In the genomic region with DNA sequence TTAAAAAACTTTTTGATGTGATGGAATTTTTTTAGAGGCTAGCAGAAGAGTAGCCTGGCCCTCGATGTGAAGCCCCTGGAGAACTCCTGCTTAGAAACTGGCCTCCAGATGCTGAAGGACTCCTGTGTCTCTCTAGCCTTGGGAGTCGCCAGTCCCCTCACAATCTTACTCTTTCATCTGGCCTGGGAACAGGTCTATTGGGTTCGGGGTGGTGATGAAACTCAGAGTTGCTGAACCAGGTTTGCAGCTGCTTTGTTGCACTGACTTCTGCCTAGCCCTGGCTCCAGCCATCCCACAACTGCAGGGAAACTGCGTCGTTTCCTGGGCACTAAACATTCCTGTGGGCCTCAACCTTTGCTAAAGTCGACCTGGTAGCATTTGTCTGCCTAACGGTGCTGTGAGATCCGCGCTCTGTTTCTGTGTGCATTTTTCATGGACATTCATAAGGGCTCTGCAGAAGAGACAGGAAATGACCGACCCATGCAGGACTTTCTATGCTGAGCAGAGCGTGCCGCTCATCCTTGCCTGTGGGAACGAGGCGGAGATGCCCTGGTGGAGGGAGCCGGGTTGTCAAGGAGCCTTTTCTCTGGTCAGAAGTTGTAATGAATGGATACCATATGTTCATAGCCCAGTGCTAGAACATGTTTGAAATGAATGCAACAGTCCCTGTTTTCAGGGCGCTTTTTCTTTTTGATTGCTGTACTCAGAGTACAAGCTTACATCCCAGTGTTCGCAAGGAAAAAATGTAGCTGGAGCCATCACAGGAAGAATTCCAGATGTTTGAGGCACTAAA, we compare ENCODE assay signal across 12 mouse cellular contexts. TPM values are rescaled to one million over a fixed set of nuclear protein-coding genes. Genes with fewer than 3 reads are reported as not detected.
A peak's percentile ranks its signal among the peaks of the same experiment; 100 is the strongest.
DNase-seq lines count a peak whose midpoint lies in the region; ATAC-seq and TF ChIP-seq lines count a peak whose summit lies in the region.
"Had no signal": no experiment of that assay in that cellular context is flagged by ENCODE, and none has a peak within 500 bp of the region (broad histone marks: within the 10 kb centered on the region; RNA-seq: fewer than 3 reads in every experiment).

No protein-coding gene starts in this region.

- no peak overlapping the region for H3K4me2 ChIP-seq in forebrain, embryonic 11.5 days (ENCODE audit: low read depth, low read length, severe bottlenecking)
- peak overlapping the region; percentile 26 for H3K4me2 ChIP-seq in embryonic facial prominence, embryonic 15.5 days (replicated peaks)
- H3K4me2 ChIP-seq in liver, embryonic 13.5 days = no peak overlapping the region

- H3K4me3 ChIP-seq in forebrain, embryonic 10.5 days = no peak overlapping the region; the same call in 1 of the 2 replicates
- H3K4me3 ChIP-seq in forebrain, embryonic 11.5 days (ENCODE audit: low read depth, low read length) = no peak overlapping the region
- H3K4me3 ChIP-seq in layer of hippocampus, adult 2 months = no peak overlapping the region
- no peak overlapping the region for H3K4me3 ChIP-seq in embryonic facial prominence, embryonic 15.5 days (replicated peaks)
- H3K4me3 ChIP-seq in liver, embryonic 13.5 days (replicated peaks) = no peak overlapping the region
- H3K4me3 ChIP-seq: erythroblast, embryonic 14.5 days; left cerebral cortex, adult 2 months had no signal

- no peaks in the 10 kb centered on the region for H3K9me3 ChIP-seq in forebrain, embryonic 10.5 days
- H3K9me3 ChIP-seq in forebrain, embryonic 11.5 days (ENCODE audit: control insufficient read depth, low read length) = no peaks in the 10 kb centered on the region
- no peaks in the 10 kb centered on the region for H3K9me3 ChIP-seq in embryonic facial prominence, embryonic 15.5 days (replicated peaks)
- no peaks in the 10 kb centered on the region for H3K9me3 ChIP-seq in liver, embryonic 13.5 days (replicated peaks)

- TF ChIP-seq CTCF in layer of hippocampus, adult 2 months (conservative IDR thresholded peaks at IDR 0.05) = 0 out of 2 replicates have a peak, but pooled peaks have one; percentile 3

- WGBS in forebrain, embryonic 10.5 days = 79% methylated on average over 17 of the region's 17 CpGs
- WGBS in forebrain, embryonic 11.5 days = 78% methylated on average over 17 of the region's 17 CpGs
- 29% methylated on average over 17 of the region's 17 CpGs for WGBS in embryonic facial prominence, embryonic 15.5 days
- 67% methylated on average over 17 of the region's 17 CpGs for WGBS in liver, embryonic 13.5 days (ENCODE audit: insufficient replicate concordance)

- peaks cover 57% of the 10 kb centered on the region for H3K36me3 ChIP-seq in forebrain, embryonic 10.5 days (replicated peaks)
- no peaks in the 10 kb centered on the region; the same call in 1 of the 2 replicates for H3K36me3 ChIP-seq in forebrain, embryonic 11.5 days (ENCODE audit: control insufficient read depth, insufficient read depth, low read length)
- 0 out of 2 replicates have a peak, but pooled peaks cover 3% of the 10 kb centered on the region for H3K36me3 ChIP-seq in embryonic facial prominence, embryonic 15.5 days
- peaks cover 9% of the 10 kb centered on the region; the same call in 1 of the 2 replicates for H3K36me3 ChIP-seq in liver, embryonic 13.5 days

- H3K27ac ChIP-seq in forebrain, embryonic 10.5 days = 0 out of 2 replicates have a peak overlapping the region, but pooled peaks have one; percentile 15
- H3K27ac ChIP-seq in forebrain, embryonic 11.5 days (ENCODE audit: low read depth, low read length) = no peak overlapping the region
- H3K27ac ChIP-seq in layer of hippocampus, adult 2 months = peak overlapping the region; percentile 25; the same call in 1 of the 2 replicates
- H3K27ac ChIP-seq in embryonic facial prominence, embryonic 15.5 days (replicated peaks) = peak overlapping the region; percentile 85
- peak overlapping the region; percentile 39; the same call in 1 of the 2 replicates for H3K27ac ChIP-seq in liver, embryonic 13.5 days
- H3K27ac ChIP-seq: left cerebral cortex, adult 2 months had no signal

- DNase-seq in forebrain, embryonic 10.5 days (ENCODE audit: extremely low spot score, low spot score) = no peak
- no peak for DNase-seq in forebrain, embryonic 11.5 days (ENCODE audit: low spot score)
- DNase-seq in layer of hippocampus, adult 2 months (ENCODE audit: low spot score in 2 of 2) = no peak
- no peak for DNase-seq in layer of hippocampus, postnatal 10 days (ENCODE audit: low spot score in 2 of 2)
- DNase-seq in liver, embryonic 13.5 days = no peak
- no peak for DNase-seq in ovary, postnatal 14 days (ENCODE audit: low spot score)
- no peak for DNase-seq in right cerebral cortex, postnatal 36 days (ENCODE audit: low spot score in 2 of 2)
- DNase-seq: adrenal gland, adult 2 months had no signal

- no peak for ATAC-seq in forebrain, embryonic 11.5 days (replicated peaks; ENCODE audit: low FRiP score)
- ATAC-seq in embryonic facial prominence, embryonic 15.5 days (ENCODE audit: insufficient number of reproducible peaks, low FRiP score, low TSS enrichment, low read depth) = peak; percentile 60; the same call in 1 of the 2 replicates
- ATAC-seq in liver, embryonic 13.5 days (ENCODE audit: low read depth) = no peak

- H3K9ac ChIP-seq in forebrain, embryonic 11.5 days (ENCODE audit: low read length) = no peak overlapping the region
- H3K9ac ChIP-seq in embryonic facial prominence, embryonic 15.5 days = no peak overlapping the region
- peak overlapping the region; percentile 27; the same call in 1 of the 2 replicates for H3K9ac ChIP-seq in liver, embryonic 13.5 days

- peaks cover 62% of the 10 kb centered on the region for H3K4me1 ChIP-seq in forebrain, embryonic 10.5 days
- no peaks in the 10 kb centered on the region for H3K4me1 ChIP-seq in forebrain, embryonic 11.5 days (replicated peaks; ENCODE audit: control insufficient read depth, insufficient read depth, low read length)
- peaks cover 63% of the 10 kb centered on the region for H3K4me1 ChIP-seq in embryonic facial prominence, embryonic 15.5 days
- peaks cover 97% of the 10 kb centered on the region for H3K4me1 ChIP-seq in liver, embryonic 13.5 days (replicated peaks)

- no peaks in the 10 kb centered on the region for H3K27me3 ChIP-seq in forebrain, embryonic 10.5 days (ENCODE audit: poor library complexity, severe bottlenecking)
- H3K27me3 ChIP-seq in forebrain, embryonic 11.5 days (ENCODE audit: control insufficient read depth, insufficient read depth, low read length) = no peaks in the 10 kb centered on the region
- H3K27me3 ChIP-seq in embryonic facial prominence, embryonic 15.5 days = no peaks in the 10 kb centered on the region
- no peaks in the 10 kb centered on the region for H3K27me3 ChIP-seq in liver, embryonic 13.5 days

RNA-seq across cellular contexts. Expression of a gene that starts 11.5 kb away (rescaled TPM):
- 207 and 227 TPM in 2 replicates for polyA plus RNA-seq in forebrain, embryonic 10.5 days (2016; fragmentation: Nextera tagmentation; extraction: Ambion mirVana)
- polyA plus RNA-seq in forebrain, embryonic 11.5 days (2014; fragmentation: Nextera tagmentation; extraction: Ambion mirVana) = 209 and 216 TPM in 2 replicates
- total RNA-seq in layer of hippocampus, adult 2 months (2021) = 100 to 1,000 TPM; 162 to 165 TPM
- 100 to 1,000 TPM; 191 to 198 TPM for total RNA-seq in layer of hippocampus, postnatal 10 days (2021)
- 159 and 162 TPM in 2 replicates for polyA plus RNA-seq in embryonic facial prominence, embryonic 15.5 days (2015; fragmentation: Nextera tagmentation; extraction: Ambion mirVana)
- 64.2 and 70.2 TPM in 2 replicates for polyA plus RNA-seq in liver, embryonic 13.5 days (2015; fragmentation: Nextera tagmentation; extraction: Ambion mirVana)

RNA-seq across cellular contexts. Expression of a gene that starts 30.7 kb away (rescaled TPM):
- 22.9 and 24.0 TPM in 2 replicates for polyA plus RNA-seq in forebrain, embryonic 10.5 days (2016; fragmentation: Nextera tagmentation; extraction: Ambion mirVana)
- 23.6 and 25.5 TPM in 2 replicates for polyA plus RNA-seq in forebrain, embryonic 11.5 days (2014; fragmentation: Nextera tagmentation; extraction: Ambion mirVana)
- total RNA-seq in layer of hippocampus, adult 2 months (2021) = 10 to 100 TPM; 10.2 to 15.4 TPM
- 10 to 100 TPM; 10.7 to 13.5 TPM for total RNA-seq in layer of hippocampus, postnatal 10 days (2021)
- polyA plus RNA-seq in embryonic facial prominence, embryonic 15.5 days (2015; fragmentation: Nextera tagmentation; extraction: Ambion mirVana) = 27.6 and 31.1 TPM in 2 replicates
- 8.2 and 9.9 TPM in 2 replicates for polyA plus RNA-seq in liver, embryonic 13.5 days (2015; fragmentation: Nextera tagmentation; extraction: Ambion mirVana)

RNA-seq across cellular contexts. Expression of a gene that starts 54.2 kb away (rescaled TPM):
- 0.87 and 0.95 TPM in 2 replicates for polyA plus RNA-seq in forebrain, embryonic 10.5 days (2016; fragmentation: Nextera tagmentation; extraction: Ambion mirVana)
- polyA plus RNA-seq in forebrain, embryonic 11.5 days (2014; fragmentation: Nextera tagmentation; extraction: Ambion mirVana) = 0.87 and 1.2 TPM in 2 replicates
- 1 to 10 TPM in 1 of 2 experiments, under 1 TPM in 1; 0.95 to 1.2 TPM for total RNA-seq in layer of hippocampus, adult 2 months (2021)
- total RNA-seq in layer of hippocampus, postnatal 10 days (2021) = 1 to 10 TPM; 2.0 to 3.1 TPM
- 1.5 and 2.9 TPM in 2 replicates for polyA plus RNA-seq in embryonic facial prominence, embryonic 15.5 days (2015; fragmentation: Nextera tagmentation; extraction: Ambion mirVana)
- polyA plus RNA-seq in liver, embryonic 13.5 days (2015; fragmentation: Nextera tagmentation; extraction: Ambion mirVana) = 0.08 and 0.10 TPM in 2 replicates
- total RNA-seq: megakaryocyte, adult 5-6 weeks had no signal
